Mouse (Mus musculus) gastrocnemius, postnatal 36 days (tissue): ENCODE results near the gene Polr2f. TPM values are rescaled to one million over a fixed set of nuclear protein-coding genes. Genes with fewer than 3 reads are reported as not detected.

ENCODE experiments used
- DNase-seq, 2 experiments: peaks; one replicate each; pipeline ENCODE4 v3.0.0; 2022
- intact Hi-C: fragments of 180-260 bp; cut with DNase I; formaldehyde crosslinking; loops from one replicate; pipeline ENCODE4 v1.15.1; 2025
- total RNA-seq, 2 experiments: library from RNA; stranded (reverse); gene quantifications; 2 replicates each; pipeline ENCODE4 v1.2.3; 2021

Gene Polr2f
- total RNA-seq, 2 experiments from 2014 or later = 65.9 to 67.1 TPM

- intact Hi-C loops = no loop called here
- no peak for DNase-seq
Observed at GRCm38 (mm10) chr15:79115276-79115675, 25.5 kb upstream of the Polr2f start.

- intact Hi-C loops = no loop called here
- no peak for DNase-seq
Observed at GRCm38 (mm10) chr15:79119491-79119890, 21.3 kb upstream of the Polr2f start.

GRCm38 (mm10) chr15:79122119-79122518, 18.7 kb upstream of the Polr2f start:
- intact Hi-C loops = no loop called here
- no peak for DNase-seq

GRCm38 (mm10) chr15:79122546-79122945, 18.3 kb upstream of the Polr2f start:
- intact Hi-C loops = no loop called here
- DNase-seq = no peak

- no peak for DNase-seq
- intact Hi-C loops = no loop called here
Observed at GRCm38 (mm10) chr15:79123751-79124150, 17.1 kb upstream of the Polr2f start.

- intact Hi-C loops = no loop called here
- no peak for DNase-seq
Observed at GRCm38 (mm10) chr15:79124331-79124875, 16.4 kb upstream of the Polr2f start.

GRCm38 (mm10) chr15:79126217-79126932, 14.4 kb upstream of the Polr2f start:
- DNase-seq = peak in 1 of 2 experiments; percentile 47

GRCm38 (mm10) chr15:79127101-79127500, 13.7 kb upstream of the Polr2f start:
- intact Hi-C loops = no loop called here
- no peak for DNase-seq

More at GRCm38 (mm10) chr15:79126217-79126932, 14.4 kb upstream of the Polr2f start:
- intact Hi-C loops = no loop called here

- DNase-seq = no peak
- intact Hi-C loops = no loop called here
Observed at GRCm38 (mm10) chr15:79128208-79128607, 12.6 kb upstream of the Polr2f start.

- intact Hi-C loops = no loop called here
- no peak for DNase-seq
Observed at GRCm38 (mm10) chr15:79129311-79129710, 11.5 kb upstream of the Polr2f start.

- no peak for DNase-seq
- intact Hi-C loops = no loop called here
Observed at GRCm38 (mm10) chr15:79130782-79131181, 10.0 kb upstream of the Polr2f start.

- intact Hi-C loops = no loop called here
- DNase-seq = peak; percentile 74 to 77
Observed at GRCm38 (mm10) chr15:79131442-79131841, 9.4 kb upstream of the Polr2f start.

- intact Hi-C loops = no loop called here
- DNase-seq = peak; percentile 44 to 55
Observed at GRCm38 (mm10) chr15:79133191-79133661, 7.6 kb upstream of the Polr2f start.

- DNase-seq = no peak
- intact Hi-C loops = no loop called here
Observed at GRCm38 (mm10) chr15:79134496-79135270, 6.1 kb upstream of the Polr2f start.

- intact Hi-C loops = no loop called here
- DNase-seq = no peak
Observed at GRCm38 (mm10) chr15:79135332-79135731, 5.5 kb upstream of the Polr2f start.

- intact Hi-C loops = no loop called here
Observed at GRCm38 (mm10) chr15:79135783-79136575, 4.8 kb upstream of the Polr2f start.

GRCm38 (mm10) chr15:79139640-79140039, 1.2 kb upstream of the Polr2f start:
- intact Hi-C loops = no loop called here

More at GRCm38 (mm10) chr15:79135783-79136575, 4.8 kb upstream of the Polr2f start:
- DNase-seq = no peak

GRCm38 (mm10) chr15:79141566-79141917, 733 bp downstream of the Polr2f start:
- intact Hi-C loops = no loop called here
- DNase-seq = no peak

More at GRCm38 (mm10) chr15:79139640-79140039, 1.2 kb upstream of the Polr2f start:
- no peak for DNase-seq

- intact Hi-C loops = no loop called here
Observed at GRCm38 (mm10) chr15:79143316-79143715, 2.5 kb downstream of the Polr2f start.

GRCm38 (mm10) chr15:79144021-79144420, 3.2 kb downstream of the Polr2f start:
- intact Hi-C loops = no loop called here
- DNase-seq = no peak

More at GRCm38 (mm10) chr15:79143316-79143715, 2.5 kb downstream of the Polr2f start:
- no peak for DNase-seq
